Mouse (Mus musculus) lung, postnatal 25 days (tissue): Measurements from ENCODE around the gene Hoxa2.
A peak's percentile ranks its signal among the peaks of the same experiment; 100 is the strongest.

Experiments
- DNase-seq: peaks from one replicate; pipeline ENCODE4 v3.0.0; 2022; ENCODE audit warnings: low spot score

Hoxa2 gene

DNA sequence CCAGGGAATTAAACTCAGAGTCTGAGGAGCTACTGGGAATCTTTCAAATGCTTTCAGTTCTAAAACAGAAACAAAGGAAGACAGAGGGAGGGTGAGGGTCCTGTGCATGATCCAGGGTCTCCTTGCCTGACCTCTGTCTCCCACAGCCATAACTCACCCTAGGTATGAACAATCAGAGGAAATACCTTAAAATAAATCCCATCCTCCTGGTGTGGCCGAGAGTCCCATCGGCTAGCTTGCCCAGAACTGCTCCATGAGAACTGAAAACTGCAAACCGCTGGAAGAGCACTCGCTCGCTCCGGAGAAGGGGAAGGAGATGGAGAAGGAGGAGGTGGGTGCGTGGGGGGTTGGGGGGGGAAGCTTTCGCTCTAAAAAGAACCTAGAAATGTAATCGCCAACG lies 15.1 kb upstream of the Hoxa2 start:
- no peak for DNase-seq

DNA sequence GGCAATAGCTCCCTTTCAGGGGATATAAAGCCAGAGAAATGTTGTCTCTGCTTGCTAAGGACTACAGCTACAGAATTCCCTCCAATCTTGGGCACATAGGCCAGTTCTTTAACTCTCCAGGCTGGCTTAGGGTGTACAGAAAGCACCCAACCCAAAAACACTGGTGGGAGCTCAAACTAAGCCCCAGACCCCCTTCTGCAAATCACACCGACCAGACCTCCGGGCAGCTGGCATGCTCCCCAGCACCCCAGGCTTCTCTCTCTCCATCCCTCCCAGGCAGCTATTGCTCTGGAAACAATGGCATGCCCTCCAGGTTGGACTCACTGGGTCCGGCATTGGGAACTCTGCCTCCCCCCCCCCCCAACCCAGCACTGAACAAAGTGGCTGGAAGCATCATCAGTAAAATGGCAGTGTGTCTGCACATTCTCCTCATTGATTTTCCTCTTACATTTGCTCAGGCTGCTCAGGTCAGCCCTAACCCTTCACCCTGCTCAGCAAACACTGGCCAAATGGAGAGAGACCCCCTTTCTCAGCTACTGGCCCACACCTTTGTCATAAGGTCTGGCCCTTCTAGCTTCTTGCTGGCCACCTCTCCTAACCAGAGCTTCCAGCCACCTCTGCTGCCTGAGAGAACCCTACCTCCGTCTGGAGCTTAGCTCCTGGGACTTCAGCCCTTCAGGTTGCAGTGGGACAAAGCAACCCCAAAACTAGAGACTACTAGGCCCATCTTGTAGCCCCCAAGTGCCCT lies 14.5 kb upstream of the Hoxa2 start:
- no peak for DNase-seq

DNA sequence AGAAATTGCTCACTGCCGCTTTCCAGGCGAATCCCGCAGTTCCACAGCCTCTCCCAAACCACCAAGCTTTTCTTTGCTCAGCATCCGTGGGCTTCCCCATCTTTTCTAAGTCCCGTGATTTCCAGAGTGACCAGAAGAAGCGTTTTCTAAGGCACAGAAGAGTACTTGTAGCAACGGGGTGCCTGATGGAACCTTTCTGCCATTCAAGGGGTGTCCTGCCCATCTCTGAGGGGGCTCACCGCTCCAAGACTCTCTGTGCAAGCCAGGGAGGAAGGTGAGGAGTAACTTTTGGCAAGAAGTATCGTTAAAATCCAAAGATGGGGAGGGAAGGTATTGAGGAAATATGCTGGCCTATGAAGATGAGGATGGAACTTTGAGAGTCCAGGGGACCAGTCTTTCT lies 13.2 kb upstream of the Hoxa2 start:
- DNase-seq = no peak

- no peak for DNase-seq
Observed at GRCm38 (mm10) chr6:52177061-52177735, 12.6 kb upstream of the Hoxa2 start, which contains the start of gene 5730596B20Rik. TSS of gene 5730596B20Rik (plus strand) at chr6:52177498.

DNA sequence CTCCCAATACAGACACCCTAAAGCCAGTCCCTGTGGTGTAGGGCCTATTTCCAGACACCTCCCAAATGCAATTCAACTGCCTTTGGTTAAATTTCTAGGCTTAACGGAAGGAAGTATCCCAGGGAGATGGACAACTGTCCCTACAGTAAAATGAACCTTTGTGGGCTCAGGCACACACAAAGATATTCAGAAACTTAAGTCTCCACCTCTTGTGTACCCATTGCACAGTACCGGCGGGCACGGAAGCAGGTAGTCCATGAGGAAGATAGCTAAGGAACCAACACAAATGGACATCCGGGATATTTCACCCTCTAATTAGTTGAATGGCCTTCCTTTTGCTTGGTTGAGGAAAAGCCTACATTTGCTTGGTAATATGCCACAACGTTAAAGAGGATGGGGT lies 11.8 kb upstream of the Hoxa2 start:
- no peak for DNase-seq

GRCm38 (mm10) chr6:52175864-52176263 lies 11.2 kb upstream of the Hoxa2 start:
- no peak for DNase-seq

- no peak for DNase-seq
Observed at GRCm38 (mm10) chr6:52174968-52175751, 10.5 kb upstream of the Hoxa2 start.

GRCm38 (mm10) chr6:52173648-52174047 lies 9.0 kb upstream of the Hoxa2 start:
- no peak for DNase-seq

DNA sequence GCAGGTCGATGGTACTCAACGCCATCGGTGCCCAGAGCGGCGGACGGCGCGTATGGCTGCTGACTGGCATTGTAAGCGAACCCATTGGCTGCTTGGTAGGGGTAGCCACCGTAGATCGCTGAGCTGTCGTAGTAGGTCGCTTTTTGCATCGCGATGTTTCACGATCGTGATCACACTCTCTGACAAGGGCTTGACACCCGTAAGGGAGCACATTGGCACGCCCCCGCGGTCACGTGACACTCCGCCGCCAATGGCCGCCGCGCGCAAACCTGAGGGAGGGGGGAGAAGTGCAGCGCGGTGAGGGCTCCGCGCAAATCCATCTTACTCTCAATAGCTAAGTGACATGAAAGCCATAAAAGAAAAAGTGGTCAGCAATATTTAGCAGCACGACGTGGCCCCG lies 7.9 kb upstream of the Hoxa2 start:
- peak; percentile 92 for DNase-seq

GRCm38 (mm10) chr6:52171938-52172337 lies 7.3 kb upstream of the Hoxa2 start:
- DNase-seq = no peak

DNA sequence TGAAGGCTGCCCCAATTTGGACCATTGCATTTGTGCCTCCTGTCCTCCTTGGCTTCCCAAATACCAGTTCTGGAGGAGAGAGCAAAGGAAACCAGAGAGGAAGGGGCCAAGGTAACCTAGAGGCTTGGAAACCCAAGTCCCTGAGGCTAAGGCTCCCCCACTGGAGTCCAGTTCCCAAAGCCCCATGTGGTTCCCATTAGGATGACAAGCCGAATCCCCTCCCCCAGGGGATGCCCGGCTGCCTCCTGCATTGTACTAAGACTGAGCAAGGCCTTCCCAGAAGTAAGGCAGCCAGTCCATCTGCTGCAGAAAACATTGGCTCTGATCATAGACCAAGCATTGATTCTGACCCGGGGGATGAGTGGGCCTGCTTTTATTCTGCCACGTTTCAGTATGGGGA lies 6.7 kb upstream of the Hoxa2 start:
- no peak for DNase-seq

- no peak for DNase-seq
Observed at GRCm38 (mm10) chr6:52170898-52171223, 6.2 kb upstream of the Hoxa2 start.

- DNase-seq = no peak
Observed at GRCm38 (mm10) chr6:52170166-52170897, 5.7 kb upstream of the Hoxa2 start.

DNA sequence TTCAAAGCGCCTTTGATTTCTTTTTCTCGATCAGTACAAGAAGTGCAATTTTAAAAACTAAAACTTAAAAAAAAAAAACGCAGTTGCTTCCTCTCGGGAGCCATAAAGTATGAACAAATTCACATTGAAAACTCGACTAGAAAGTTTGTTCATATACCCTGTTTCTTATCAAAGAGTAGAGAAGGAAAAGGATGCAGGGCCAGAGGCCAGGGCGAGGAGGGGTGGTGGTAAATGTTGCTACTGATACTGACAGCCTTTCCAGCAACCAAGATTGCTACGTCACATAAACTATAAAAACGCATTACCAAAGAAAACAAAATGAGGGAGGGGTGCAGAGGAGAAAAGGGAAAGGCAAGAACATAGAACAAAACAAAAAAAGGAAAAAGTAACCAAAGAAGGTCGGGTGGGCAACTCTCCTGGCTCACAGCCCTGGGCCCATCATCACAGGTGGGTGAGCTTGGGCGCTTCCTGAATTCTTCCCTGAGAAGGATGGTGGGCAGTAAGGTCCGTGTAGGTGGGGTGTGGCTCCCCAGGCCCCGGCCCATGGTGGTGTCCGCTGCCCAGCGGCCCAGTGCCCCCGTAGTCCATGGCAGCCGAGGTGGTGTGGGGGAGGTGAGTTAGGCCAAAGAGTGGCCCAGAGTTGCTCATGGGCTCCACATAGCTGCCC lies 5.0 kb upstream of the Hoxa2 start:
- no peak for DNase-seq

GRCm38 (mm10) chr6:52168191-52169055 lies 3.8 kb upstream of the Hoxa2 start:
- DNase-seq = no peak

DNA sequence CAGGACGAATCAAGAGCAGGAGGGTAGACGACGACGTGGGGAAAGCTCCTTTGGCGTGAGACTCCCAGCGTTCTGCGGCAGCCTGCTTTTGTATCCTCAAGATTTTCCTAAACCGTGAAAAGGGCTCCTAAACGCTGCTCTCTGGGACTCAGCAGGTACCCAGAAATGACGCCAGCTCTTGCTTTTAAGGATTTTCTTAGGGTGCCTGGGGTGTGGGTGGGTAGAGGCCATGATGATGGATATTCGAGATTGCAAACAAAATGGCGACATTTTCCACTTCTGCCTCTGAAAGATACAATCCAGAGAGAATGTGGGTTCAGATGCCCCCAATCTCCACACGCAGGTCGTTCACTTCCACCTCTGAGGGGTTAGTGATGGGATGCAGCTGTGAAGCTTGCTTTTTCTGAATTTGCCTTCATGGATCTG lies 3.1 kb upstream of the Hoxa2 start:
- no peak for DNase-seq

GRCm38 (mm10) chr6:52167176-52167575 lies 2.5 kb upstream of the Hoxa2 start:
- no peak for DNase-seq

DNA sequence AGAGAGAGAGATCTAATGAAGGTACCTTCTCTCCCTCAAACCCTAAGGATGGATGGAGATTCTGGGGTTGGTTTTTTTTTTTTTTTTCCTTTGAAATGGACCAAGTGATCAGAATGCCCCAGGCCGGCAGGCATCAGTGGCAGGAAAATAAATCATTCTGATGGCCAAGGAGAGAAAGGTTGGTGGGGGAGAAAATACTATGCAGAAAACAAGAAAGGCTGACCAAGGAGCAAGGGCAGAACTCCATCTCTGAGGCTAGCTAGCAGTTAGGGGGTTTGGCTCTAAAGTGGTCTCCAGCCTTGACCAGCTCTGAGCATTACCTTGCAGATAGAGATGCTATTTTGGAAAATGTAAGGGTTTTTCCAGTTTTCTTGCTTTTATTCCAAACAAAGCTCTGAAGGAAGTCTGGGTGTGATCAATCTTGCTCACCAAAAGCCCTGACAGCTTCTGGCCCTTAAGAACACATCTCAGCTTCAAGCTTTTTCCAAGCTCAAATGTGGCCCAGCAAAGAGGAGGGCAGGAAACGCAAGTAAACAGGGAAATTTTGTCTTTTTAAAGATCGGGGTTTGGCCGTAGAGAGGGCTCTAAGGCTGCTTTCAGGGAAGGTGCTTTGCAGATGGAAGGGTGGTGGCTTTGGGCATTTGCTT lies 1.9 kb upstream of the Hoxa2 start:
- DNase-seq = no peak

GRCm38 (mm10) chr6:52165441-52166370 lies 1.1 kb upstream of the Hoxa2 start:
- no peak for DNase-seq
